1 mouse cellular context compared by ENCODE assay signal in genomic region chr2:26445666-26446445, GRCm38 (mm10).
TF ChIP-seq lines count a peak whose summit lies in the region.

No protein-coding gene starts in this region.

TF ChIP-seq in CH12.LX, 34 proteins besides CTCF, POLR2A, EP300 and RAD21 (continued from another document):
- TF ChIP-seq PAX5 (IDR thresholded peaks at IDR 0.05; ENCODE audit: low read length) (no peak), GABPA (IDR thresholded peaks at IDR 0.05; ENCODE audit: insufficient replicate concordance, low read depth, low read length) (no peak), SMC3 (IDR thresholded peaks at IDR 0.05; ENCODE audit: low read depth, low read length) (no peak), ZC3H11A (IDR thresholded peaks at IDR 0.05; ENCODE audit: low read depth, low read length) (no peak), ZKSCAN1 (IDR thresholded peaks at IDR 0.05; ENCODE audit: borderline replicate concordance, low read depth, low read length) (no peak), KAT2A (IDR thresholded peaks at IDR 0.05; ENCODE audit: insufficient replicate concordance, low read length) (no peak), SIN3A (IDR thresholded peaks at IDR 0.05; ENCODE audit: low read length) (peak; percentile 83), TBP (conservative IDR thresholded peaks at IDR 0.05; ENCODE audit: low read depth, low read length) (no peak), ELF1 (IDR thresholded peaks at IDR 0.05; ENCODE audit: low read depth, low read length) (peak; percentile 4; the same call in 1 of the 2 replicates), RCOR1 (conservative IDR thresholded peaks at IDR 0.05; ENCODE audit: low read depth, low read length) (no peak), BHLHE40 (IDR thresholded peaks at IDR 0.05; ENCODE audit: low read depth, low read length) (peak; percentile 83), MXI1 (IDR thresholded peaks at IDR 0.05; ENCODE audit: low read depth, low read length) (peak; percentile 97), JUN (IDR thresholded peaks at IDR 0.05; ENCODE audit: insufficient read depth, low read depth, low read length) (no peak), HCFC1 (IDR thresholded peaks at IDR 0.05; ENCODE audit: low read depth, low read length) (peak; percentile 79), TCF12 (IDR thresholded peaks at IDR 0.05; ENCODE audit: low read depth, low read length) (0 out of 2 replicates have a peak, but pooled peaks have one; percentile 21)
